Mouse (Mus musculus): ENCODE results near the gene H2-Q7.

- TF ChIP-seq CTCF (IDR thresholded peaks at IDR 0.05; ENCODE audit: borderline replicate concordance, extremely low read depth, insufficient read depth, insufficient read length): no peak
- no peak for TF ChIP-seq POLR2A (IDR thresholded peaks at IDR 0.05; ENCODE audit: borderline replicate concordance, extremely low read depth, insufficient read depth, insufficient read length, poor library complexity, severe bottlenecking)
These were observed 20.2 kb upstream of the H2-Q7 start for GRCm38 (mm10) chr17:35418772-35419171.
